ENCODE assay signal across 15 mouse cellular contexts in genomic region chr19:50358561-50358960, GRCm38 (mm10).
DNase-seq lines count a peak whose midpoint lies in the region; ATAC-seq lines count a peak whose summit lies in the region.
"Had no signal": no experiment of that assay in that cellular context is flagged by ENCODE, and none has a peak within 500 bp of the region (broad histone marks: within the 10 kb centered on the region; RNA-seq: fewer than 3 reads in every experiment).

No protein-coding gene starts in this region.

- ATAC-seq in kidney, embryonic 14.5 days (ENCODE audit: low FRiP score, low TSS enrichment), result no peak
- ATAC-seq: CD4-positive, CD25-positive, alpha-beta regulatory T cell, adult 4 months had no signal

- H3K36me3 ChIP-seq in kidney, embryonic 14.5 days (ENCODE audit: control insufficient read depth, insufficient read depth, low read length), result no peaks in the 10 kb centered on the region
- H3K36me3 ChIP-seq in embryonic facial prominence, embryonic 10.5 days (replicated peaks), result no peaks in the 10 kb centered on the region
- H3K36me3 ChIP-seq: embryonic facial prominence, embryonic 12.5 days; hindbrain, embryonic 10.5 days had no signal

- H3K27ac ChIP-seq in kidney, embryonic 14.5 days (ENCODE audit: low read depth, low read length), result no peak overlapping the region
- H3K27ac ChIP-seq in embryonic facial prominence, embryonic 10.5 days (replicated peaks), result 0 out of 2 replicates have a peak overlapping the region, but pooled peaks have one; percentile 44
- H3K27ac ChIP-seq: embryonic facial prominence, embryonic 12.5 days; hindbrain, embryonic 10.5 days had no signal

- no peak overlapping the region for H3K4me3 ChIP-seq in kidney, embryonic 14.5 days (ENCODE audit: low read length)
- H3K4me3 ChIP-seq in embryonic facial prominence, embryonic 10.5 days, result no peak overlapping the region
- H3K4me3 ChIP-seq: embryonic facial prominence, embryonic 12.5 days; hindbrain, embryonic 10.5 days; megakaryocyte, embryonic 14.5 days had no signal

- H3K4me1 ChIP-seq in kidney, embryonic 14.5 days (ENCODE audit: control insufficient read depth, insufficient read depth, low read length), result no peaks in the 10 kb centered on the region
- peaks cover 22% of the 10 kb centered on the region for H3K4me1 ChIP-seq in embryonic facial prominence, embryonic 10.5 days
- H3K4me1 ChIP-seq: embryonic facial prominence, embryonic 12.5 days; megakaryocyte, embryonic 14.5 days had no signal

- no peaks in the 10 kb centered on the region for H3K9me3 ChIP-seq in kidney, embryonic 14.5 days (ENCODE audit: control insufficient read depth, low read length)
- no peaks in the 10 kb centered on the region for H3K9me3 ChIP-seq in embryonic facial prominence, embryonic 10.5 days
- H3K9me3 ChIP-seq: embryonic facial prominence, embryonic 12.5 days; hindbrain, embryonic 10.5 days had no signal

- peak; percentile 9 for DNase-seq in kidney, adult 18-20 months
- peak; percentile 20 for DNase-seq in embryonic facial prominence, embryonic 10.5 days (ENCODE audit: low spot score)
- DNase-seq in kidney, adult 9 months, result peak; percentile 39
- DNase-seq in retina, embryonic 14.5 days (ENCODE audit: low spot score), result peak; percentile 48
- DNase-seq in cerebellum, postnatal 14 days, result no peak
- no peak for DNase-seq in gastrocnemius, adult 18-20 months (ENCODE audit: low spot score)
- DNase-seq: adrenal gland, postnatal 14 days; cerebellum, adult 9-10 months; thymus, adult 2 months had no signal

- WGBS in kidney, embryonic 14.5 days, result 21% methylated on average over 2 of the region's 2 CpGs
- WGBS in embryonic facial prominence, embryonic 10.5 days, result 34% methylated on average over 2 of the region's 2 CpGs

- H3K9ac ChIP-seq in kidney, embryonic 14.5 days (ENCODE audit: low read depth, low read length), result no peak overlapping the region
- H3K9ac ChIP-seq: embryonic facial prominence, embryonic 12.5 days had no signal

- H3K27me3 ChIP-seq in kidney, embryonic 14.5 days (ENCODE audit: control insufficient read depth, insufficient read depth, low read length), result no peaks in the 10 kb centered on the region
- H3K27me3 ChIP-seq in embryonic facial prominence, embryonic 10.5 days (replicated peaks; ENCODE audit: low read depth, poor library complexity, severe bottlenecking), result no peaks in the 10 kb centered on the region
- H3K27me3 ChIP-seq: embryonic facial prominence, embryonic 12.5 days; megakaryocyte, embryonic 14.5 days had no signal

- no peak overlapping the region for H3K4me2 ChIP-seq in kidney, embryonic 14.5 days (replicated peaks; ENCODE audit: low read depth, low read length)
- H3K4me2 ChIP-seq: embryonic facial prominence, embryonic 12.5 days; liver, embryonic 11.5 days had no signal

Comparison
In these comparisons a context has a peak if more than half of its experiments do, and no peak if none do; other contexts are left out.
1. DNase-seq: peak in kidney, adult 18-20 months (single experiment), embryonic facial prominence, embryonic 10.5 days (single experiment), kidney, adult 9 months (single experiment) and retina, embryonic 14.5 days (single experiment); none in cerebellum, postnatal 14 days (0 of 2) and gastrocnemius, adult 18-20 months (single experiment).